Mouse (Mus musculus): ENCODE measurements around the gene Mrps18c.

GRCm38 (mm10) chr5:100837907-100838306 is 39.5 kb downstream of the Mrps18c start:
- TF ChIP-seq POLR2A (IDR thresholded peaks at IDR 0.05; ENCODE audit: insufficient read depth, low read depth, low read length) (no peak), CTCF (IDR thresholded peaks at IDR 0.05) (no peak), EP300 (IDR thresholded peaks at IDR 0.05; ENCODE audit: insufficient read depth, low read depth, low read length) (peak; percentile 97)

All from heart, adult 2 months (tissue).